Mouse (Mus musculus): ENCODE measurements around the gene Pdss1. TPM values are rescaled to one million over a fixed set of nuclear protein-coding genes. Genes with fewer than 3 reads are reported as not detected.

Gene Pdss1
- 6.3 and 6.7 TPM in 2 replicates for polyA plus RNA-seq (2012; rRNA removed)

GRCm38 (mm10) chr2:22895282-22896273 lies at the start of gene Pdss1:
TSS of gene Pdss1 (plus strand) at chr2:22895522.

Other genes starting within 250 kb of the Pdss1 start
- 3.8 and 4.7 TPM in 2 replicates for gene Apbb1ip, start 121.4 kb upstream of the Pdss1 start, polyA plus RNA-seq (2012; rRNA removed)
- gene Abi1, start 144.7 kb downstream of the Pdss1 start, polyA plus RNA-seq (2012; rRNA removed), result 28.9 and 31.4 TPM in 2 replicates
- 11.0 and 11.8 TPM in 2 replicates for gene Acbd5, start 172.6 kb downstream of the Pdss1 start, polyA plus RNA-seq (2012; rRNA removed)